Mouse (Mus musculus): Measurements from ENCODE around the gene Gm10974.

- TF ChIP-seq CTCF (IDR thresholded peaks at IDR 0.05; ENCODE audit: low read depth, low read length) (no peak), TAL1 (conservative IDR thresholded peaks at IDR 0.05; ENCODE audit: low read depth, low read length) (no peak), GATA1 (IDR thresholded peaks at IDR 0.05; ENCODE audit: borderline replicate concordance, low read length) (no peak)
Observed at GRCm38 (mm10) chr7:66365411-66365810, 294 bp upstream of the Gm10974 start.

Data from G1E (cell line).